13 mouse cellular contexts compared by ENCODE assay signal in the genomic region with DNA sequence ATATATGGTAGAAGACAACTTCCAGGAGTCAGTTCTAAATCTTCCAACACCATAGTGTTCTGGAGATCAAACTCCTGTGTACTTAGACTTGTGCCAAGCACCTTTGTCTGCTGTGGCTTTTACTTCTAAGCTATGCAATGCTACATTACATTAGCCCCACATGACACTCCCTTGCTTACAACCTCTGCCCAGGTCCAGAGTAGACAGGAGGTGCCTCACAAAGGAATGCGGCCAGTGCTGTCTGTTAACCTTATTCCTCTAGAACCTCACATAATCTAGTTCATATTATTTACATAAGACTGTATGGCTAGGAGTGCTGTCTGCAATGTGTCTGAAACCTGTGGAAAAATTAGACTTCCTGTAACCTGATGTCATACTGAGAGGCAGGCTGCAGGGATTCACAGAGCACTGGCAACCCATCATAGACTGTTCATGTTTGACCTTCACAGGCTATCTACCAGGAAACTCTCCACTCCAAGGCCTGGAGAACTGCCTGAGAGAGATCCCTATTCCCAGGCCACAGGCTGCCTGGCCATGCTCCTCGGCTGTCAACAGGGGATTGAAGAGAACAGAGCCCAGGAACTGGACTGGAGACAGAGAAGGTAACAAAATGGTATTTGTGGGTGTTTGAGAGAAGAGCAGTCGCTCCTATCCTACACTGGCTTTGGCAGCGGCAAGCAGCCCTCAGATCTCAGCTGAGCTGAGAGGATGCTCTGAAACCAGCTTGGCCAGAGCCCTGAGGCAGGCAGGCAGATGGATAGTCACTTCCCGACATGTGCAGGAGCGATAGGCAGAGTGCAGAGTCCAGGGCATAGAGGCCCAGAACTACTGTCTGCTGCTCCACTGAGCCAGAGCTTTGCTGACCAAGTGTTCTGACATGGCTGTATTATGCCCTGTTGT. TPM values are rescaled to one million over a fixed set of nuclear protein-coding genes. Genes with fewer than 3 reads are reported as not detected.
DNase-seq lines count a peak whose midpoint lies in the region; ATAC-seq lines count a peak whose summit lies in the region.
"Had no signal": no experiment of that assay in that cellular context is flagged by ENCODE, and none has a peak within 500 bp of the region (broad histone marks: within the 10 kb centered on the region; RNA-seq: fewer than 3 reads in every experiment).

No protein-coding gene starts in this region.

- peaks cover 99% of the 10 kb centered on the region for H3K36me3 ChIP-seq in heart, embryonic 12.5 days

- intact Hi-C loops in left cerebral cortex, postnatal 10 days (cut with DNase I): no loop called here

- H3K4me2 ChIP-seq in heart, embryonic 12.5 days: no peak overlapping the region
- H3K4me2 ChIP-seq: lung, embryonic 15.5 days; midbrain, embryonic 11.5 days; neural tube, embryonic 12.5 days had no signal

- ATAC-seq in heart, embryonic 12.5 days (ENCODE audit: insufficient number of reproducible peaks, low FRiP score): peak; percentile 58
- ATAC-seq: forebrain, embryonic 16.5 days; hindbrain, postnatal 0 days had no signal

- no peaks in the 10 kb centered on the region for H3K27me3 ChIP-seq in heart, embryonic 12.5 days (replicated peaks)
- H3K27me3 ChIP-seq: lung, embryonic 15.5 days; neural tube, embryonic 12.5 days had no signal

- H3K9me3 ChIP-seq in heart, embryonic 12.5 days (replicated peaks): no peaks in the 10 kb centered on the region
- H3K9me3 ChIP-seq: lung, embryonic 15.5 days; neural tube, embryonic 12.5 days had no signal

- no peak overlapping the region for H3K9ac ChIP-seq in heart, embryonic 12.5 days
- H3K9ac ChIP-seq: lung, embryonic 15.5 days; neural tube, embryonic 12.5 days had no signal

- peak; percentile 17 for DNase-seq in kidney, adult 18-20 months
- no peak for DNase-seq in kidney, adult 9 months
- DNase-seq in cerebellum, postnatal 25 days: peak; percentile 55
- DNase-seq in kidney, postnatal 36 days: peak; percentile 32 to 48
- no peak for DNase-seq in layer of hippocampus, postnatal 36 days
- no peak for DNase-seq in left cerebral cortex, postnatal 10 days (ENCODE audit: extremely low spot score in 1 of 2, low spot score in 2 of 2)
- no peak for DNase-seq in thymus, postnatal 36 days

- peaks cover 19% of the 10 kb centered on the region for H3K4me1 ChIP-seq in heart, embryonic 12.5 days (replicated peaks)
- H3K4me1 ChIP-seq: lung, embryonic 15.5 days; neural tube, embryonic 12.5 days had no signal

- peak overlapping the region; percentile 72 for H3K27ac ChIP-seq in heart, embryonic 12.5 days (ENCODE audit: poor library complexity, severe bottlenecking)
- H3K27ac ChIP-seq: hindbrain, postnatal 0 days; lung, embryonic 15.5 days; neural tube, embryonic 12.5 days had no signal

- no peak overlapping the region for H3K4me3 ChIP-seq in heart, embryonic 12.5 days
- H3K4me3 ChIP-seq: lung, embryonic 15.5 days; neural tube, embryonic 12.5 days had no signal

- WGBS in heart, embryonic 12.5 days: 75% methylated on average over 6 of the region's 6 CpGs

RNA-seq across cellular contexts. Expression of gene Krba1, which starts 16.1 kb away (rescaled TPM):
- polyA plus RNA-seq in heart, embryonic 12.5 days (2016; fragmentation: Nextera tagmentation; extraction: Ambion mirVana): 21.2 and 21.8 TPM in 2 replicates
- total RNA-seq in layer of hippocampus, postnatal 36 days (2021): 10 to 100 TPM; 35.1 to 47.4 TPM
- 10 to 100 TPM; 50.3 to 53.0 TPM for total RNA-seq in left cerebral cortex, postnatal 10 days (2021)

RNA-seq across cellular contexts. Expression of gene Zfp467, which starts 34.2 kb away (rescaled TPM):
- 17.1 and 20.4 TPM in 2 replicates for polyA plus RNA-seq in heart, embryonic 12.5 days (2016; fragmentation: Nextera tagmentation; extraction: Ambion mirVana)
- 10 to 100 TPM; 21.4 to 22.8 TPM for total RNA-seq in layer of hippocampus, postnatal 36 days (2021)
- total RNA-seq in left cerebral cortex, postnatal 10 days (2021): 10 to 100 TPM; 20.8 to 21.0 TPM

RNA-seq across cellular contexts. Expression of gene Sspo, which starts 36.6 kb away (rescaled TPM):
- polyA plus RNA-seq in heart, embryonic 12.5 days (2016; fragmentation: Nextera tagmentation; extraction: Ambion mirVana): 0.61 and 0.64 TPM in 2 replicates
- total RNA-seq in layer of hippocampus, postnatal 36 days (2021): 1 to 10 TPM; 1.4 to 2.8 TPM
- total RNA-seq in left cerebral cortex, postnatal 10 days (2021): 1 to 10 TPM in 1 of 2 experiments, under 1 TPM in 1; 0.36 to 1.5 TPM

Comparison
In these comparisons a context has a peak if more than half of its experiments do, and no peak if none do; other contexts are left out.
1. DNase-seq: peak in kidney, adult 18-20 months (single experiment), cerebellum, postnatal 25 days (2 of 2) and kidney, postnatal 36 days (2 of 2); none in kidney, adult 9 months (single experiment), layer of hippocampus, postnatal 36 days (0 of 2), left cerebral cortex, postnatal 10 days (0 of 2) and thymus, postnatal 36 days (0 of 2).